Comparison of ENCODE assay signal across 9 mouse cellular contexts in genomic region chr10:14482483-14482882, GRCm38 (mm10).
DNase-seq lines count a peak whose midpoint lies in the region; ATAC-seq and TF ChIP-seq lines count a peak whose summit lies in the region.
"Had no signal": no experiment of that assay in that cellular context is flagged by ENCODE, and none has a peak within 500 bp of the region (broad histone marks: within the 10 kb centered on the region; RNA-seq: fewer than 3 reads in every experiment).

No protein-coding gene starts in this region.

- ATAC-seq in hindbrain, embryonic 14.5 days (ENCODE audit: low FRiP score) = peak; percentile 87
- peak; percentile 80; the same call in 1 of the 2 replicates for ATAC-seq in midbrain, embryonic 15.5 days (replicated peaks)
- ATAC-seq in megakaryocyte, adult 5-6 weeks (ENCODE audit: poor library complexity, severe bottlenecking) = no peak
- ATAC-seq in liver, embryonic 11.5 days (replicated peaks; ENCODE audit: low FRiP score) = no peak

- TF ChIP-seq CTCF in brain, embryonic 14.5 days (IDR thresholded peaks at IDR 0.05; ENCODE audit: borderline replicate concordance, extremely low read depth, insufficient read depth, insufficient read length) = no peak

- no peaks in the 10 kb centered on the region for H3K36me3 ChIP-seq in hindbrain, embryonic 14.5 days (replicated peaks; ENCODE audit: control insufficient read depth, insufficient read depth)
- no peaks in the 10 kb centered on the region for H3K36me3 ChIP-seq in midbrain, embryonic 15.5 days (replicated peaks)
- no peaks in the 10 kb centered on the region for H3K36me3 ChIP-seq in liver, embryonic 11.5 days (ENCODE audit: control insufficient read depth, insufficient read depth, low read length)
- H3K36me3 ChIP-seq: stomach, embryonic 15.5 days had no signal

- no peaks in the 10 kb centered on the region for H3K9me3 ChIP-seq in hindbrain, embryonic 14.5 days (ENCODE audit: control insufficient read depth, low read length)
- no peaks in the 10 kb centered on the region for H3K9me3 ChIP-seq in midbrain, embryonic 15.5 days
- no peaks in the 10 kb centered on the region for H3K9me3 ChIP-seq in liver, embryonic 11.5 days (ENCODE audit: control insufficient read depth, low read length)
- H3K9me3 ChIP-seq: stomach, embryonic 15.5 days had no signal

- no peak overlapping the region for H3K4me3 ChIP-seq in hindbrain, embryonic 14.5 days (replicated peaks; ENCODE audit: low read length)
- H3K4me3 ChIP-seq in midbrain, embryonic 15.5 days = no peak overlapping the region
- no peak overlapping the region for H3K4me3 ChIP-seq in liver, embryonic 11.5 days (ENCODE audit: low read depth, low read length)
- H3K4me3 ChIP-seq: stomach, embryonic 15.5 days had no signal

- no peaks in the 10 kb centered on the region for H3K4me1 ChIP-seq in hindbrain, embryonic 14.5 days (replicated peaks; ENCODE audit: control insufficient read depth, insufficient read depth, low read length)
- no peaks in the 10 kb centered on the region for H3K4me1 ChIP-seq in midbrain, embryonic 15.5 days
- H3K4me1 ChIP-seq in liver, embryonic 11.5 days (replicated peaks; ENCODE audit: control insufficient read depth, insufficient read depth, low read length) = no peaks in the 10 kb centered on the region
- H3K4me1 ChIP-seq: stomach, embryonic 15.5 days had no signal

- H3K27me3 ChIP-seq in hindbrain, embryonic 14.5 days (ENCODE audit: control insufficient read depth, insufficient read depth, low read length) = no peaks in the 10 kb centered on the region
- H3K27me3 ChIP-seq in midbrain, embryonic 15.5 days (replicated peaks) = no peaks in the 10 kb centered on the region
- no peaks in the 10 kb centered on the region for H3K27me3 ChIP-seq in liver, embryonic 11.5 days (replicated peaks; ENCODE audit: control insufficient read depth, insufficient read depth, low read length)
- H3K27me3 ChIP-seq: stomach, embryonic 15.5 days had no signal

- 34% methylated on average over 5 of the region's 5 CpGs for WGBS in hindbrain, embryonic 14.5 days
- 35% methylated on average over 5 of the region's 5 CpGs for WGBS in midbrain, embryonic 15.5 days
- WGBS in liver, embryonic 11.5 days = 54% methylated on average over 5 of the region's 5 CpGs

- H3K9ac ChIP-seq in hindbrain, embryonic 14.5 days = no peak overlapping the region
- H3K9ac ChIP-seq in midbrain, embryonic 15.5 days = no peak overlapping the region
- no peak overlapping the region for H3K9ac ChIP-seq in liver, embryonic 11.5 days (ENCODE audit: low read depth, low read length)
- H3K9ac ChIP-seq: stomach, embryonic 15.5 days had no signal

- H3K4me2 ChIP-seq in hindbrain, embryonic 14.5 days (replicated peaks) = no peak overlapping the region
- H3K4me2 ChIP-seq in midbrain, embryonic 15.5 days = no peak overlapping the region
- H3K4me2 ChIP-seq in liver, embryonic 11.5 days = no peak overlapping the region
- H3K4me2 ChIP-seq: stomach, embryonic 15.5 days had no signal

- TF ChIP-seq POLR2A in brain, embryonic 14.5 days (IDR thresholded peaks at IDR 0.05; ENCODE audit: borderline replicate concordance, extremely low read depth, insufficient read depth, insufficient read length, poor library complexity, severe bottlenecking) = no peak

- DNase-seq in Muller cell, postnatal 12 days (ENCODE audit: inconsistent ontology term) = peak; percentile 76
- DNase-seq in brain, embryonic 14.5 days (ENCODE audit: low read depth) = peak; percentile 63
- peak; percentile 53 for DNase-seq in hindbrain, embryonic 14.5 days (ENCODE audit: low spot score)
- no peak for DNase-seq in liver, embryonic 11.5 days (ENCODE audit: low spot score)
- no peak for DNase-seq in urinary bladder, postnatal 10 days (ENCODE audit: low spot score)
- DNase-seq: kidney, adult 11 months had no signal

- no peak overlapping the region for H3K27ac ChIP-seq in hindbrain, embryonic 14.5 days
- H3K27ac ChIP-seq in midbrain, embryonic 15.5 days = no peak overlapping the region
- H3K27ac ChIP-seq in liver, embryonic 11.5 days (ENCODE audit: low read depth, low read length) = no peak overlapping the region
- H3K27ac ChIP-seq: stomach, embryonic 15.5 days had no signal

Comparison
In these comparisons a context has a peak if more than half of its experiments do, and no peak if none do; other contexts are left out.
1. DNase-seq: peak in Muller cell, postnatal 12 days (single experiment), brain, embryonic 14.5 days (single experiment) and hindbrain, embryonic 14.5 days (single experiment); none in liver, embryonic 11.5 days (single experiment) and urinary bladder, postnatal 10 days (single experiment).
2. ATAC-seq: peak in hindbrain, embryonic 14.5 days (single experiment) and midbrain, embryonic 15.5 days (single experiment); none in megakaryocyte, adult 5-6 weeks (single experiment) and liver, embryonic 11.5 days (single experiment).